Mouse (Mus musculus): Measurements from ENCODE around the gene Zwilch. TPM values are rescaled to one million over a fixed set of nuclear protein-coding genes. Genes with fewer than 3 reads are reported as not detected.
"Not testable (repeated sequence)": the region's sequence is repeated elsewhere in the genome, so short reads cannot be mapped to it uniquely, and the experiment has no call there.

Zwilch gene
- polyA plus RNA-seq, 1 experiment from 2014 or later = 14.7 TPM

DNA sequence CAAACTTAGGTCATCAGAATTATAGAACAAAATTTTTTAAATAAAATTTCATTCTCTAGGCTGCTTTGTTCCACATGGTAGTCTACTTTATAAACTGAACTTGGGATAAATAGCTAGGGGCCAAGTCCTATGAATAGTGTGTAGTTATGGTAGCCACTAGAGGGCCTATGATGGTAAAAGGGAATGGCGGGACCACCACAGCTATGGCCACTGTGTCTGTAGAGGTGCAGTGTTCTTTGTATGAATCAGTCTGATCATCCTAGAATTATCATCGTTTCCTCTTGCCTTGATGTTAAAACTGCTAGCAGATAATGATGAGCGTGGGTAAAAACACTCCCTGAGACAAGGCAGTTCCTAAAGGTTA, 5.7 kb upstream of the Zwilch start:
- Histone ChIP-seq H3K27me3 (no peaks in the 10 kb centered on the region), H3K4me3 (peak overlapping the region; percentile 82), H3K36me3 (peaks cover 59% of the 10 kb centered on the region), H3K4me2 (peak overlapping the region; percentile 67), H3K9me3 (replicated peaks) (no peaks in the 10 kb centered on the region), H3K4me1 (replicated peaks) (peaks cover 11% of the 10 kb centered on the region), H3K27ac (peak overlapping the region; percentile 88), H3K9ac (peak overlapping the region; percentile 75)
- WGBS = 33% methylated on average over 3 of the region's 3 CpGs
- no peak; the same call in 1 of the 2 replicates for ATAC-seq (replicated peaks; ENCODE audit: insufficient number of reproducible peaks, insufficient read depth, low FRiP score, low read depth)

DNA sequence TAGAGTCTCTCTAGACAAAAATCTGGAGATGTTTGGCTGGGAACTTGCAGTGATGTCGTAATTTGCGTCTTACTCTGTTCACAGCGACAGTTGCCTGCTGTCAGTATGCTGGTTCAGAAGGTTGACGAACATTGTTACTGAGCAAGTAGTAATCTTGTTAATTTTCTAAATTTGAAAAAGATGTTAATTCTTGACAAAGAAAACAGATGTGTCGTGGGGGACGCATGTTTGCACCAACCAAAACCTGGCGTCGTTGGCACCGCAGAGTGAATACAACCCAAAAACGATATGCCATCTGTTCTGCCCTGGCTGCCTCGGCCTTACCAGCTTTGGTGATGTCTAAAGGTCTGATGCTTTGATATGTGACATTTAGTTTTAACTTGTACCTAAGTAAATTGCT, 2.5 kb upstream of the Zwilch start:
- Histone ChIP-seq H3K9me3 (replicated peaks) (no peaks in the 10 kb centered on the region), H3K4me3 (no peak overlapping the region), H3K27me3 (no peaks in the 10 kb centered on the region), H3K4me2 (no peak overlapping the region), H3K4me1 (replicated peaks) (peaks cover 23% of the 10 kb centered on the region), H3K27ac (no peak overlapping the region), H3K36me3 (peaks cover 41% of the 10 kb centered on the region), H3K9ac (no peak overlapping the region)
- no peak for ATAC-seq (replicated peaks; ENCODE audit: insufficient number of reproducible peaks, insufficient read depth, low FRiP score, low read depth)
- WGBS = 89% methylated on average over 11 of the region's 11 CpGs

DNA sequence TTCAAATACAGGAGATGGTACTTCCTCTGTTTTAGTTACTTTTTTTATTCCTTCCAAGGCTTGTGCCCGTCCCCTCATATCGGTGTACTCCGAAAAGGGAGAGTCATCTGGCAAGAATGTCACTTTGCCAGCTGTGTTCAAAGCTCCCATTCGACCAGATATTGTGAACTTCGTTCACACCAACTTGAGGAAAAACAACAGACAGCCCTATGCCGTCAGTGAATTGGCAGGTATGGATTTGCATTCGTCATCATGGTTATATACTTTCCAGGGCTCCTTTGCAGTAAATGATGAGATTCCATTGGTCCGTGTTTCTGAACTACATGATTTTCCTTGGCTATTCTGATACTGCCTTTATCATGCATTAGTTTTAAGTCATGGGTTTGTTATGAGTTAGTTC, 1.9 kb upstream of the Zwilch start:
- peaks cover 18% of the 10 kb centered on the region for H3K4me1 ChIP-seq (replicated peaks)
- peaks cover 40% of the 10 kb centered on the region for H3K36me3 ChIP-seq
- H3K9ac ChIP-seq = no peak overlapping the region
- no peak for ATAC-seq (replicated peaks; ENCODE audit: insufficient number of reproducible peaks, insufficient read depth, low FRiP score, low read depth)
- H3K4me2 ChIP-seq = peak overlapping the region; percentile 86
- WGBS = 59% methylated on average over 8 of the region's 8 CpGs
- peak overlapping the region; percentile 99 for H3K4me3 ChIP-seq
- no peaks in the 10 kb centered on the region for H3K9me3 ChIP-seq (replicated peaks)
- no peak overlapping the region for H3K27ac ChIP-seq
- no peaks in the 10 kb centered on the region for H3K27me3 ChIP-seq

DNA sequence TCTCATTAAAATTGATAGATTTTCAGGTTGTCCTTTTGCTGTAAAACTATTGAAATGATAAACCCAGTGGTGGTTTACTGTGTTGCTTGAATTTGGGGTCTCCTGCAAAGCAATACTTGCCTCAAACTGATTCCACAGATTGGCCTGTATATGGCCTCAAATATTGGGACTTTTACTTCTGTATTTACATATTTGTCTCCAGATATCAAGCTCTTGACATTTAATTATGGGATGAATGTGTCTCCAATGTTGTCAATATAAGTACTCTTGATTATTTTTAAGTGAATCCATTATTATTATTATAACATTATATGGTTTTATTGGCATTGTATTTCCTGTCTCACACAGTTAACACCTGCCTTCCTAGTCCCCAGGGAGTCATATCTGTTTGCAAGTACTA, 1.4 kb upstream of the Zwilch start:
- H3K4me2 ChIP-seq = peak overlapping the region; percentile 86
- H3K27me3 ChIP-seq = no peaks in the 10 kb centered on the region
- no peaks in the 10 kb centered on the region for H3K9me3 ChIP-seq (replicated peaks)
- no peak for ATAC-seq (replicated peaks; ENCODE audit: insufficient number of reproducible peaks, insufficient read depth, low FRiP score, low read depth)
- H3K9ac ChIP-seq = peak overlapping the region; percentile 88; the same call in 1 of the 2 replicates
- H3K27ac ChIP-seq = no peak overlapping the region
- peaks cover 16% of the 10 kb centered on the region for H3K4me1 ChIP-seq (replicated peaks)
- peaks cover 40% of the 10 kb centered on the region for H3K36me3 ChIP-seq
- H3K4me3 ChIP-seq = peak overlapping the region; percentile 99

DNA sequence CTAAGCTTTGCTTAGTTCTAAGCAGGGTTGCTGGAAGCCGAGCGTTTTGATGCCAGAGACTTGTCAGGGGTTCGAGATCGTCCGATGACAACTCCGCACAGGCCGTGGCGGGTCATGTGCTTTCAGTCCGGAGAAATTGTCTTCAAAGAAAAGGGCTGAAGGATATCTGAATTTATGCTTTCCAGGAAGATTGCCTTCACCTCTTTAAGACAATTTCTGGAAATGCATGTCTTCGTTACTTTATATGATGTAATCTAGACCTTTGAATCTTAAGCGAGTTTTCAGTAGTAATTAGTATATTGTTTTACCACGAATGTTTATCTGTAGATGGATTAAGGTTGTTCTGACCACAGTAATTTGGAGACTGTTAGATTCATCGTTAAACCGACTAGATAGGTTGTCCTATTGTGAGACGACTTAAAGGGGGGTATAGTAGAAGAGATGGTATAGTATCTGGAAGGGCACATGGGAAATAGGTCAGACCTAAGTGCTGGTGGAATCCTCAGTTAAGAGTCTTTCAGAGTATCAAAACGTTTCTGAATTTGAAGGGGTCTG, 839 bp upstream of the Zwilch start:
- Histone ChIP-seq H3K4me1 (replicated peaks) (peaks cover 16% of the 10 kb centered on the region), H3K36me3 (peaks cover 40% of the 10 kb centered on the region), H3K4me3 (peak overlapping the region; percentile 99), H3K9ac (peak overlapping the region; percentile 88), H3K27me3 (no peaks in the 10 kb centered on the region), H3K9me3 (replicated peaks) (no peaks in the 10 kb centered on the region), H3K27ac (peak overlapping the region; percentile 95), H3K4me2 (peak overlapping the region; percentile 86)
- ATAC-seq (replicated peaks; ENCODE audit: insufficient number of reproducible peaks, insufficient read depth, low FRiP score, low read depth) = no peak
- WGBS = under 1% methylated on average over 16 of the region's 16 CpGs

DNA sequence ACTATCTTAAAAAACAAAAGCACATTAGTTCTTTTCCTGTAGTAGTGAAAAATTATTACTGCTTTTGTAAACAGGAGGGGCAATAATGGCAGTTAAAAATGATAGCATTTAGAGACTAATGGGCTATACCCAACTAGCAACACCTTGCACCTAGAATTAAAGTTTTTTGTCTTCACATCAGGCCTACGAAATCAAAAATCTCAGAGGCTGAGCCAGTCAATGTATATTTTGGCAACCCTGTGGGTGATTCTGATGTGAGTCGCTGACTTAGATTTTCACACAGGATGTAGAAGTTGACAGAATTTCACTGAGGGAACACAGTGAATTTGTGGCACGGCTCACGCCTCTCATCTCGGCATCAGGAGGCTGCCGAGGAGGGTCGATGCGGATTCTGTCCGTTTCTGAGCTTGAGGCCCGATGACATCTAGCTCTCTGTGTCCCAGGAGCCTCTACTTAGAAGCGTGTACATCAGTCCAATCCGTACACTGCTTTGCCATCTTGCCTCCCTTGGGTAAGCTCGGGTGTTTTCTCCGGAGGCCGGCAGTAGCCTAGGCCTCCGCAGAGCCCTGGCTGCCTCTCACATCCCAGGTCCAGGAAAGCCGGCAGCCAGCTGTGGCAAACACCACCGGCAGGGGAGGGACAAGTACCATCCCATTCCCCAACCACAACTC, 624 bp downstream of the Zwilch start:
- no peaks in the 10 kb centered on the region for H3K27me3 ChIP-seq
- peaks cover 27% of the 10 kb centered on the region for H3K36me3 ChIP-seq
- peak overlapping the region; percentile 88 for H3K9ac ChIP-seq
- H3K4me1 ChIP-seq (replicated peaks) = peaks cover 16% of the 10 kb centered on the region
- peak overlapping the region; percentile 99 for H3K4me3 ChIP-seq
- no peak; the same call in 1 of the 2 replicates for ATAC-seq (replicated peaks; ENCODE audit: insufficient number of reproducible peaks, insufficient read depth, low FRiP score, low read depth)
- H3K27ac ChIP-seq = peak overlapping the region; percentile 95
- H3K9me3 ChIP-seq (replicated peaks) = no peaks in the 10 kb centered on the region
- 1% methylated on average over 18 of the region's 18 CpGs for WGBS
- H3K4me2 ChIP-seq = peak overlapping the region; percentile 86

DNA sequence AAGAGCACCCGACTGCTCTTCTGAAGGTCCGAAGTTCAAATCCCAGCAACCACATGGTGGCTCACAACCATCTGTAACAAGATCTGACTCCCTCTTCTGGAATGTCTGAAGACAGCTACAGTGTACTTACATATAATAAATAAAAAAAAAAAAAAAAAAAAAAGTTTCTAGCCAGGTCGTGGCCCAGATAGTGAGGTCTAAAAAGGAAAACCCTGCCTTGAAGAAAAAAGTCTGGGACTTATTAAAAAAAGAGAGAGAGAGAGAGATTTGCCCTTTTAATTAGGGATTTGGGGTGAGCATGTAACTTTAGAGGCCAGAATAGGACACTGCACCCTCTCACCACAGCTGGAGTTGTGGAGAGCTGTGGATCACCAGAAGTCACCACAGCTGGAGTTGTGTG, 2.9 kb downstream of the Zwilch start:
- not testable (repeated sequence) for H3K27me3 ChIP-seq; H3K27ac ChIP-seq; H3K4me2 ChIP-seq; H3K36me3 ChIP-seq; ATAC-seq (replicated peaks; ENCODE audit: insufficient number of reproducible peaks, insufficient read depth, low FRiP score, low read depth); H3K4me3 ChIP-seq; H3K9ac ChIP-seq; H3K9me3 ChIP-seq (replicated peaks)
- WGBS = 88% methylated on average over 3 of the region's 3 CpGs
- H3K4me1 ChIP-seq (replicated peaks) = peaks cover 16% of the 10 kb centered on the region

DNA sequence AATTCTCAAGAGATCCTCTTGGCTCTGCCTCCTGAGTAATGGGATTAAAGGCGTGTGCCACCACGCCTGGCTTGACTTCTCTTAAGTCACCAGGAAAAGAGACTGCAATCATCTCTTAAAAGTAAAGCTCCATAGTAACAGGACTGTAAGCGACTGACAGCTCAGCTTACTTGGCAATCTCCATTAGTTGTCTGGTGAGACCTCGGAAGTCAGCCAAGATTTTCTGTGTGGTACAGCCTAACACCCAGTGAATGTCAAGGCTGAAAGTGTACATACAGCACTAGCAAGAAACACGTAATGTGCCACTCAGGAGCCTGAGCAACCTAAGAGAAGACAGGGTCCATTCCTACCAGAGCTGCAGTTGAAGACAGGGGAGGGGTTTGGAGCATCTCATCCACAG, 12.4 kb downstream of the Zwilch start:
- Histone ChIP-seq H3K36me3 (peaks cover 67% of the 10 kb centered on the region), H3K4me1 (replicated peaks) (no peaks in the 10 kb centered on the region), H3K27ac (no peak overlapping the region), H3K9ac (no peak overlapping the region), H3K4me2 (no peak overlapping the region), H3K9me3 (replicated peaks) (no peaks in the 10 kb centered on the region), H3K4me3 (no peak overlapping the region), H3K27me3 (no peaks in the 10 kb centered on the region)
- 85% methylated on average over 5 of the region's 5 CpGs for WGBS
- ATAC-seq (replicated peaks; ENCODE audit: insufficient number of reproducible peaks, insufficient read depth, low FRiP score, low read depth) = no peak

DNA sequence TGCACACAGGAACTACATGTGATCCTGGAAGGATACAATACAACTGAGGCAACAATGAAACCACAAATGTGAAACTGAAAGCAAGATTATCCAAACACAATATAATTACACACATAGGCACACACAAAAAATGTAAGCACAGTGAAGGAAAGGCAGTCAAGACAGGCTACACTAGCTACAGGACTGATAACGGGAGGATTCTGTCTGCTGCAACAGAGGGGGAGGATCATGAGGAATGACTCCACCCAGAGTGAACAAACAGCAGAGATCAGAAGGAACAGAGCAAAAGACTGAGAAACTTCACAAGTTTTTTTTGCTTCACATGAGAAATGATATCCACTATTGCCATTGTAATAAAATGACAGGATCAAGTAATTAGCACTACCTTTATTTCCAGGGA, 16.3 kb downstream of the Zwilch start:
- Histone ChIP-seq H3K4me2 (no peak overlapping the region), H3K4me3 (no peak overlapping the region)
- 74% methylated on average over 1 of the region's 1 CpGs for WGBS

DNA sequence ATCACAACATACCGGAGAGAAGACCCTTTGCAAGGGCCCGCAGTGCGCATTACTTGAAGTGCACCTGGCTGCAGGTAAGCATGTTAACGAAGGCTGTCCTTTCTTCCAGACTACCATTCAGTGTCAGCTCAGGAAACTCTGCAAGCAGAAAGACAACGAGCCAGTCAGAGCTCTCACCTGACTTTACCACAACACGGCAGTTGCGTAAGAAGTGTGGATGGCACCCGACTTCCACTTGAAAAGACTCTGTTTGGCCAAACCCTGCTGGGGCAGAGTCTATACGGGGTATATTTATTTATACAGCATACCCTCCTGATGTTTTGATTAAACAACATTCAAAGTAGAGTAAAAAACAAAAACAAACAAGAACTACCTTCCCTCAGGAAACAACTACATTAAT, 33.0 kb downstream of the Zwilch start:
- Histone ChIP-seq H3K36me3 (peaks cover 38% of the 10 kb centered on the region), H3K4me3 (no peak overlapping the region), H3K27me3 (no peaks in the 10 kb centered on the region), H3K9me3 (replicated peaks) (no peaks in the 10 kb centered on the region), H3K4me2 (no peak overlapping the region), H3K27ac (no peak overlapping the region), H3K9ac (no peak overlapping the region), H3K4me1 (replicated peaks) (no peaks in the 10 kb centered on the region)
- ATAC-seq (replicated peaks; ENCODE audit: insufficient number of reproducible peaks, insufficient read depth, low FRiP score, low read depth) = no peak
- 89% methylated on average over 9 of the region's 9 CpGs for WGBS

More for the DNA sequence above, 16.3 kb downstream of the Zwilch start:
- Histone ChIP-seq H3K27me3 (no peaks in the 10 kb centered on the region), H3K9me3 (replicated peaks) (no peaks in the 10 kb centered on the region), H3K27ac (no peak overlapping the region), H3K36me3 (peaks cover 65% of the 10 kb centered on the region), H3K4me1 (replicated peaks) (no peaks in the 10 kb centered on the region), H3K9ac (no peak overlapping the region)
- no peak for ATAC-seq (replicated peaks; ENCODE audit: insufficient number of reproducible peaks, insufficient read depth, low FRiP score, low read depth)

DNA sequence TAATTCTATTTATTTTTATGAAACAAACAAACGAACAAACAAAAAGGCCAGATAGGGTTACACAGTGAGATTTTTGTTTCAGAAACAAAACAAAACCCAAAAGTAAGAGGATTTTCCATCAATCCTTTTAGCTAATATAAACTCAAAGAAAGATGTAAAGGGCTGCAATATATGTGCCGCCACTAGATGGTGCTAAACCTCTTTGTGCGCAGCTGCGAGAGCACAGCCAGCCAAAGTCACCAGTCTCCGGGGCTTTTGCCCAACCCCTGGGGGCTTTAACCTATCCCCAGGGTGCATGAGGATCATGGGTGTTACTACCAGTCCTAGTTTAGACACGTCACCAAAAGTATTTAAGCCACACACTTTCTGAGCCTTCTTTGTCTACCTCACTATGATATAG, 34.0 kb downstream of the Zwilch start:
- not testable (repeated sequence) for H3K4me3 ChIP-seq; H3K27me3 ChIP-seq; ATAC-seq (replicated peaks; ENCODE audit: insufficient number of reproducible peaks, insufficient read depth, low FRiP score, low read depth); H3K9ac ChIP-seq; H3K4me2 ChIP-seq; H3K4me1 ChIP-seq (replicated peaks); H3K9me3 ChIP-seq (replicated peaks); H3K27ac ChIP-seq
- WGBS = 5% methylated on average over 6 of the region's 6 CpGs
- peaks cover 36% of the 10 kb centered on the region for H3K36me3 ChIP-seq

DNA sequence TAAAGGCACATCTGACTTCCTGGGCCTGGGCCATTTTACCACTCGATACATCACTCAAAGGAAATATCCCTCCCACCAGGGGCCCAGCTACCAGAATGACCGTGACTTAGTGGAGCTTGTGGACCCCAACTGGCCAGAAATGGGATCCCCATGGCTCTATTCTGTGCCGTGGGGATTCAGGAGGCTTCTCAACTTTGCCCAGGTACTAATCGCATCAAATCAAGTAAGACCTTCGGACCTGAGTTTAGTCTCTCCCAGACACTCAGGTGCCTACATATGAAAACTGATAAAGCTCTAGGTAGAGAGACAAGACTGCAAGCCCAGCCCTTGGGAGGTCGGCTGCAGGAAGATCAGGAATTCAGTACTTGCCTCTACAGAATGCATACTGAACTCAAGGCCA, 41.3 kb downstream of the Zwilch start:
- no peaks in the 10 kb centered on the region for H3K4me1 ChIP-seq (replicated peaks)
- H3K4me2 ChIP-seq = no peak overlapping the region
- no peak for ATAC-seq (replicated peaks; ENCODE audit: insufficient number of reproducible peaks, insufficient read depth, low FRiP score, low read depth)
- 78% methylated on average over 6 of the region's 6 CpGs for WGBS
- H3K4me3 ChIP-seq = no peak overlapping the region
- H3K27ac ChIP-seq = no peak overlapping the region
- H3K9me3 ChIP-seq (replicated peaks) = no peaks in the 10 kb centered on the region
- no peaks in the 10 kb centered on the region for H3K27me3 ChIP-seq
- H3K9ac ChIP-seq = no peak overlapping the region
- H3K36me3 ChIP-seq = peaks cover under 1% of the 10 kb centered on the region; the same call in 1 of the 2 replicates
